Mouse (Mus musculus) ES-Bruce4 (cell line): ENCODE results near the gene Plekho2.

Source experiments
- CTCF ChIP-seq: IDR thresholded peaks from one replicate; pipeline ENCODE4 v1.8.1; 2011; ENCODE audit warnings: low read depth, low read length
- EP300 ChIP-seq: IDR thresholded peaks from 2 replicates; pipeline ENCODE4 v1.6.1; 2011; ENCODE audit warnings: low read depth, low read length; ENCODE audit not compliant: insufficient read depth
- POLR2A ChIP-seq: IDR thresholded peaks from one replicate; pipeline ENCODE4 v1.8.1; 2011; ENCODE audit warnings: low read length; ENCODE audit not compliant: insufficient read depth

DNA sequence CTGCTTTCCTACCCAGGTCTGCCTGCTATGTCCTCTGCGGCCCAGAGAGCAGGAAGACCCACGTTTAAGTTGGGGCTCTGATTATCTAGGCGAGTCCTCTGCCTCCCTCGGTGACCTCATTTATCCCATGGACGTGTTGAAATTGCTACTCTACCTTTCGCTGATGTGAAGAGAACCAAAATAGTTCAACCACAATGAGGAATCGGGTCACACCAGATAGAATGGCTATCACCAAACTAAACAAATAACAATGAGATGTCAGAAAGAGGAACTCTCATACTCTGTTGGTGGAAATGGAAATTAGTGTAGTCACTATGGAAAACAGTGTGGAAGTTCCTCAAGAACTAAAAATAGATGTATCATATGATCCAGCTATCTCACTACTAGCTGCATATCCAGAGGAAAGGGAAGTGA lies 37.7 kb downstream of the Plekho2 start:
- TF ChIP-seq POLR2A (no peak), CTCF (no peak), EP300 (no peak)
